Mouse (Mus musculus) G1E (cell line): ENCODE results near the gene Ccdc77. TPM values are rescaled to one million over a fixed set of nuclear protein-coding genes. Genes with fewer than 3 reads are reported as not detected.

Experiments
- ATAC-seq: 2 replicates; pipeline ENCODE4 v1.8.0; 2016; ENCODE audit warnings: mild to moderate bottlenecking; ENCODE audit not compliant: insufficient number of reproducible peaks, poor library complexity, low FRiP score, severe bottlenecking; ENCODE audit errors: extremely low read depth
- DNase-seq: peaks from one replicate; pipeline ENCODE4 v3.0.0; 2012; ENCODE audit warnings: low spot score
- H3K27me3 ChIP-seq: 2 replicates; pipeline ENCODE4 v1.6.1; 2012; ENCODE audit warnings: mild to moderate bottlenecking, low read length, inconsistent platforms; ENCODE audit not compliant: insufficient read depth
- H3K36me3 ChIP-seq: replicated peaks from 2 replicates; pipeline ENCODE3; 2012; ENCODE audit warnings: mild to moderate bottlenecking, inconsistent platforms
- H3K4me1 ChIP-seq: 2 replicates; pipeline ENCODE4 v1.6.1; 2012; ENCODE audit warnings: low read depth, low read length, inconsistent platforms, mixed read lengths; ENCODE audit not compliant: insufficient read depth
- H3K4me3 ChIP-seq: 2 replicates; pipeline ENCODE4 v1.5.1; 2012; ENCODE audit warnings: low read depth, mild to moderate bottlenecking, inconsistent platforms, low read length, moderate library complexity, mixed read lengths
- H3K9me3 ChIP-seq: replicated peaks from 2 replicates; pipeline ENCODE4 v1.6.1; 2012; ENCODE audit warnings: inconsistent platforms
- CTCF ChIP-seq: IDR thresholded peaks from 2 replicates; pipeline ENCODE4 v1.5.1; 2012; ENCODE audit warnings: low read depth, low read length, inconsistent platforms, mixed read lengths
- GATA1 ChIP-seq: IDR thresholded peaks from 2 replicates; pipeline ENCODE4 v1.6.1; 2012; ENCODE audit warnings: borderline replicate concordance, low read length, inconsistent platforms, mixed read lengths
- GATA2 ChIP-seq: IDR thresholded peaks from 2 replicates; pipeline ENCODE4 v1.6.1; 2012; ENCODE audit warnings: low read depth, low read length, inconsistent platforms, borderline replicate concordance
- POLR2AphosphoS5 ChIP-seq: IDR thresholded peaks from 2 replicates; pipeline ENCODE4 v1.6.1; 2012; ENCODE audit warnings: low read depth, low read length, inconsistent platforms; ENCODE audit not compliant: insufficient replicate concordance
- TAL1 ChIP-seq: conservative IDR thresholded peaks from 2 replicates; pipeline ENCODE4 v1.6.1; 2012; ENCODE audit warnings: low read depth, low read length, inconsistent platforms, mixed read lengths
- polyA plus RNA-seq: library from polyadenylated mRNA; stranded (reverse); fragments of >175 nt; gene quantifications from 2 replicates; pipeline ENCODE4 v1.2.3, GENCODE M21; 2012
- total RNA-seq, 2 experiments: library from RNA; stranded (forward) in 1 of 2; stranded (reverse) in 1 of 2; fragments of 200-1000 nt in 1 of 2; fragments of >200 nt in 1 of 2; fragmentation: Nextera tagmentation in 1 of 2; gene quantifications; 2 replicates each; pipeline ENCODE4 v1.2.3; 2014 to 2017

The Ccdc77 gene
- total RNA-seq (2014; fragmentation: Nextera tagmentation) (33.6 and 35.6 TPM in 2 replicates), total RNA-seq (2017) (31.9 and 34.1 TPM in 2 replicates), polyA plus RNA-seq (2.7 and 3.4 TPM in 2 replicates)

GRCm38 (mm10) chr6:120363688-120364522 is at the start of gene Ccdc77, which contains the start of gene Kdm5a:
TSS of gene Ccdc77 (minus strand) at chr6:120364374.
TSS of gene Kdm5a (plus strand) at chr6:120364124.
- no peaks in the 10 kb centered on the region for H3K27me3 ChIP-seq
- peak; percentile 89 for ATAC-seq
- H3K36me3 ChIP-seq = peaks cover 24% of the 10 kb centered on the region
- H3K4me1 ChIP-seq = peaks cover 13% of the 10 kb centered on the region
- H3K4me3 ChIP-seq = peak within 1 kb of the TSS; percentile 90
- TF ChIP-seq GATA1 (no peak), GATA2 (no peak), POLR2AphosphoS5 (no peak), CTCF (no peak), TAL1 (no peak)
- H3K9me3 ChIP-seq = no peaks in the 10 kb centered on the region
- peak; percentile 89 for DNase-seq

GRCm38 (mm10) chr6:120403936-120404335 is 39.8 kb upstream of the Ccdc77 start:
- Histone ChIP-seq H3K9me3 (no peaks in the 10 kb centered on the region), H3K4me1 (no peaks in the 10 kb centered on the region), H3K36me3 (peaks cover 87% of the 10 kb centered on the region), H3K27me3 (no peaks in the 10 kb centered on the region), H3K4me3 (no peak overlapping the region)
- DNase-seq (no peak), ATAC-seq (no peak)
- no peak for TF ChIP-seq TAL1
- TF ChIP-seq POLR2AphosphoS5 = no peak
- no peak for TF ChIP-seq GATA1

DNA sequence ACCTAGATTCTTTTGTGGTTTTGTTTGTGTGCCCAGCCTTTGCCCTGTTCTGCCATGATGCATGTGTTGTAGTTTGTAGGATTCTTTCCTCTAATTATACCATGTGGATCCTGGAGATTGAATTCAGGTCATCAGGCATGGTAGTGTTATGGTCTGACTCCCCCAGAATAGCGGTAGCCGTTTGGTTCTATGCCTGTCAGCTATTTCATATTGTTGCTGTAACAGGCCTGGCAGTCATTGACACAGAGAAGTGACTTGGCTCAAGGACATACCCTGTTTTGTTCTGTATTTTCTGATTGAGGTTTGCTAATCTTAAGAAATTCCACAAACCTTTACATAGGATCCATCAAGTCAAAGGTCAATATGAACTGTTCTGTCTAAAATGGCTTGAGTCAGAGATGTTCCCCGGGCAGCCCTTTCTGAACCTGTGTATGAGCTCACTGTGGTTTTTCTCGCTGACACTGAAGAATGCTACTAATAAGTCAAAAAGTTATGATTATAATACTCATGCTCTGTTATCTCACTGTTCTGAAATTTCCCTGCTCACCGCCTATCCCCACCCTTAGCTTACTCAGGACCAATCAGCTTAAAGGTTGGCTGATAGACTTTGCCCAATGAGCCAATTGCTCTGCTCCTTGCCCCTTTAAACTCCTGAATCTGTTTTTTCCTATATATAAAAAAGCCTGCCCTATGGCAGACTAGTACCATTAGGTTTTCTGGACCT is 31.6 kb upstream of the Ccdc77 start:
- no peaks in the 10 kb centered on the region; the same call in 1 of the 2 replicates for H3K4me1 ChIP-seq
- H3K9me3 ChIP-seq = no peaks in the 10 kb centered on the region
- H3K4me3 ChIP-seq = no peak overlapping the region
- no peak for DNase-seq
- no peak for TF ChIP-seq TAL1
- TF ChIP-seq CTCF = no peak
- no peak for TF ChIP-seq GATA2
- no peak for TF ChIP-seq GATA1
- no peak for TF ChIP-seq POLR2AphosphoS5
- peaks cover 88% of the 10 kb centered on the region for H3K36me3 ChIP-seq
- H3K27me3 ChIP-seq = no peaks in the 10 kb centered on the region
- ATAC-seq = no peak

DNA sequence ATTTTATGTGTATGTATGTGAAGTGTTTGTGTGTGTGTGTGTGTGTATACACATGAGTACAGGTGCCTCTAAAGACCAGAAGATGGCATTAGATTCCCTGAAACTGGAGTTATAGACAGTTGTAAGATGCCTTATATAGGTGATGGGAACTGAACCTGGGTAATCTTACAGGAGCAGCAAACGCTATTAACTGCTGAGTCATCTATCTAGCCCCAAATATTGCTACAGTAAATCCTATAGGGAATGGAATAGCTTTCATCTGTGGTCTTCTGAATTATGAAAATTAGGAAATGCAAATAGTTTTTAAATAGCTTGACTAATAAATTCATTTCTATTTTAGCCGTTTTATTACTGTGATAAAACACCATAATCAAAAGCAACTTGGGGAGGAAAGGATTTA is 28.6 kb upstream of the Ccdc77 start:
- TF ChIP-seq CTCF (no peak), GATA2 (no peak), TAL1 (no peak), POLR2AphosphoS5 (no peak), GATA1 (no peak)
- H3K27me3 ChIP-seq = no peaks in the 10 kb centered on the region
- H3K36me3 ChIP-seq = peaks cover 87% of the 10 kb centered on the region
- no peaks in the 10 kb centered on the region for H3K9me3 ChIP-seq
- DNase-seq (no peak), ATAC-seq (no peak)
- no peak overlapping the region for H3K4me3 ChIP-seq
- no peaks in the 10 kb centered on the region; the same call in 1 of the 2 replicates for H3K4me1 ChIP-seq

DNA sequence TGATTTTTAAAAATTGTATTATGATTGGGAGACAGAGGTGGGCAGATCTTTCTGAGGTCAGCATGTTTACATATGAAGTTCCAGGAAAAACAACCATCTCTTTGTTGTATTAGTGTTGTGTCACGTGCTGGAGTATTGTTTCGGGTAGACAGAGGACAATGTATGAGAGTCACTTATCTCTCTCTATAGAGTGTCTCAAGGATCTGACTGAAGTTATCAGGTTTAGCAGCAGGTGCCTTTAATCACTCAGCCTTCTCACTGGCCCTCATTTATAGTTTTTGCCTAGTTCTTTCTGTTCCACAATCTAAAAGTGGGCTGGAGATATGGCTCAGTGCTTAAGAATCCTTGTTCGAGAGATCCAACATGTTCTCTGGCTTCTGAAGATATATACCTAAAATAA is 25.9 kb upstream of the Ccdc77 start:
- Histone ChIP-seq H3K9me3 (no peaks in the 10 kb centered on the region), H3K4me3 (no peak overlapping the region), H3K27me3 (no peaks in the 10 kb centered on the region), H3K36me3 (peaks cover 81% of the 10 kb centered on the region), H3K4me1 (no peaks in the 10 kb centered on the region; the same call in 1 of the 2 replicates)
- TF ChIP-seq GATA2 (no peak), GATA1 (no peak), CTCF (no peak), TAL1 (no peak), POLR2AphosphoS5 (no peak)
- ATAC-seq (peak; percentile 28), DNase-seq (no peak)

GRCm38 (mm10) chr6:120376736-120377135 is 12.6 kb upstream of the Ccdc77 start:
- no peaks in the 10 kb centered on the region for H3K27me3 ChIP-seq

More at GRCm38 (mm10) chr6:120376736-120377135, 12.6 kb upstream of the Ccdc77 start:
- ATAC-seq (no peak), DNase-seq (no peak)
- Histone ChIP-seq H3K4me1 (no peaks in the 10 kb centered on the region; the same call in 1 of the 2 replicates), H3K36me3 (peaks cover 83% of the 10 kb centered on the region), H3K4me3 (no peak overlapping the region), H3K9me3 (no peaks in the 10 kb centered on the region)
- TF ChIP-seq POLR2AphosphoS5 (no peak), CTCF (no peak), GATA1 (no peak), GATA2 (no peak), TAL1 (no peak)
